Mouse (Mus musculus) natural killer cell, adult 2 months (primary cell): Measurements from ENCODE around the gene Dynlrb1.
A peak's percentile ranks its signal among the peaks of the same experiment; 100 is the strongest.

Experiments used
- DNase-seq, 2 experiments: peaks; one replicate each; pipeline ENCODE4 v3.0.0; 2022; ENCODE audit warnings: low spot score in 2 of 2

The Dynlrb1 gene

DNA sequence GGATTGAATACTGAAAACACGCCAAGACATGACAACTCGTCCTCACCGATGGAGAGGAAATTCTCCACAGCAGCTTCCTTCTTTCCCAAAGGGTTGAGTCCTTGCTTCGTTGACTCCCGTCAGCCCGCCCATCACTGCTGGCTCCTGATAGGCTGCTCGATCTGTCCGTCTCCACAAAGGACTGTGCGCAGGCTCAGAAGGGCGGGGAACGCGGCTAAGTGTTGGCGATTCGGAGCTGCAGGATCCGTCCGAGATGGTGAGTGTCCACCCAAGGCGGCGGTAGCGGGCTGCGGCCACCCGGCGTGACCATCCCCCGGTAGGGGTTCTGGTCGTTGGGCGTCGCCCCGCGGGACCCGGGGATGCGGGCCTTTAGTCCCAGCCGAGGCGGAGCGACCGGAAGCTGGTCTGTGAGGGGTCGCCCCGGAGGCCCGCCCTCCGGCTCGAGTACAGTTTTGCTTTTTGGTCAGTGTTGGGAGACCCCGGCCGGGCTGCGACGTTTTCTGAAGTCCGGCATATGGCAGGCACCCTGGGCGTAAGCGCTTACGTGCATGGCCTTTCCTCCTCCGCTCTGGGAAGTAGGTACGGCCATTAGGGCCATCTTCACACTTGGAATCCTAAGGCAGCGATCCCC lies at the start of gene Dynlrb1:
Gene Dynlrb1, plus strand, starts transcription at position 172 of the 631 bp plus-strand sequence.
- DNase-seq: peak; percentile 91 to 92

GRCm38 (mm10) chr2:155207419-155207818 lies 28.9 kb upstream of the Dynlrb1 start:
- peak in 1 of 2 experiments; percentile 15 for DNase-seq

DNA sequence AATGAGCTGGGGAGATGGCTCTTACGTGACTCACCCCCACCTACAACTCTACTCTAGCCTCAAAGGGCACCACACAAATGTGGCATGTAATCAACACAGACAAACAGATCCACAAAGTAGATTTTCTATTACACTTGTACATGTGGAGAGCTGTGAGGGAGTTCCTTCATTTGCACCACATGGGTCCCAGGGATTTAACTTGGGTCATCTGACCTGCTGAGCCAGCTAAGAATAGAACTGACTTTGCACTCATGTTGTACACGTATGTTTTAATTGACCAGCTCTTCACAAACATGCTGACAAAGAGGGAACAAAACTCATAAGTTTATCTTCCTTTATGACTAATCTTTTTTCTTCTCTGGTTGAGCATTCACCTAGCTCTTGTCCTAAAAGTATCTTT lies 13.2 kb upstream of the Dynlrb1 start:
- DNase-seq: no peak

- DNase-seq: no peak
Observed at GRCm38 (mm10) chr2:155224721-155225120, 11.6 kb upstream of the Dynlrb1 start.

DNA sequence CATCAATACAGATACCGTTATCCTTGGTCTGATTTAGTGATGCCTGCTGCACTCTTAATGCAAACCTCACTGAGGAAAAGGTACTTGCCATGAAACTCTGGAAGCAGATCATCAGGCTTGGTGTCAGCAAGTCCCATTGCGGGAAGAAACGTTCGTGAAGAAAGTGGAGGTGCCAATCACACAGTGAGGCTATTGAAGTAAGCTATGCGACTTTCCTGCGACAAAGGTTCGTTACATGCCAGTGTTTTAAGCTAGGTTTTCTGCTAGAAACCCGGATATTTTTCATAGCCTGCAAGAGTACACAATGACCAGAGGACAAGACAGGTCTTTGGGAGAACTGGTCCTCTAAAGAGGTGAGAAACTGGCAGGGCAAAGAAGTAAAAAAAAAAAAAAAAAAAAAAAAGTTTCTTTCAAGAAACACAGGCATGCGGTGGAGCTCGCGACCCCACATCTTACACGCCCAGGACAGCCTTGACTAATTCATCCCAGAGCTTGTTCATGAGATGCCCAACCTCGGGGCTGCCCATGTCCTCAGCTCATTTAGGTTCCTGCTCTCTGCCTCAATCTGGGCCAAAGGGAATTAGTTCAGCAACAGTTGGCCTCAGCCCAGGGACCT lies 479 bp upstream of the Dynlrb1 start:
- no peak for DNase-seq

DNA sequence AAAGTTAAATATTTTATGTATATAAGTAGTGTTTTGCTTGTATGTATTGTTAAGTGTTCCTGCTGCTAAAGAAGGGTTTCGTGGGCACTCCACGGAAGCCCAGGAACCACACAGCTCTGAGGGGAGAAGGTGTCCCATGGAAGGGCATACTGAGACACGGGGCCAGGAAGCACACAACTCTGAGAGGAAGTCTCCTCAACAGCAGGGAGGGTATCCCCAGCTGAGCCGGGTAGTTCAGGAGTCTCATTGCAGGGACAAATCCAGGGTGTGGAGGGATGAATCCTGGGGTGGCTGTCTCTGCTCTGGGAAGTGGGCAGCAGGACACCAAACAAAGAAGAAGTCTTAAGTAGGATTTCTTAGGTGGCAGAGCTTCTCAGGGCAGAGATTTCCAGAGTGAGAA lies 943 bp downstream of the Dynlrb1 start:
- no peak for DNase-seq

DNA sequence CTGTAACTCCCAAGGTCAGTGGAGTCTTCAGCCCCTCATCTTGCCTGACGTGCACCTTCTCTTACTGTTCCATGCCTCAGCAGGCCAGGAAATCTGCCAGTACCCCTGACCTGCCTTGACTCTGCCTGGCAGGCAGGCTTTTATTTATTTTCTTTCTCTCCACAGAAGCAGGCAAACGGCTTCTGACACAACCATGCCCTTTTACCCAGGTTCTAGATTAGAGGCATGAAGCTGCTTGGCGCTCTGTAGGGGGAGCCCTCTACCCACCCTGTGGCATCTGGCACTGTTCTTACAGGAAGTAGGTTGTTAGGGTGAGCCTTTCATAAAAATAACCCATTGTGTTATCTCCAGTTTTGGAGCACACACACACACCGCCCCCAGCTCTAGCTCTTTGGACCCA lies 4.6 kb downstream of the Dynlrb1 start:
- DNase-seq: peak in 1 of 2 experiments; percentile 46

DNA sequence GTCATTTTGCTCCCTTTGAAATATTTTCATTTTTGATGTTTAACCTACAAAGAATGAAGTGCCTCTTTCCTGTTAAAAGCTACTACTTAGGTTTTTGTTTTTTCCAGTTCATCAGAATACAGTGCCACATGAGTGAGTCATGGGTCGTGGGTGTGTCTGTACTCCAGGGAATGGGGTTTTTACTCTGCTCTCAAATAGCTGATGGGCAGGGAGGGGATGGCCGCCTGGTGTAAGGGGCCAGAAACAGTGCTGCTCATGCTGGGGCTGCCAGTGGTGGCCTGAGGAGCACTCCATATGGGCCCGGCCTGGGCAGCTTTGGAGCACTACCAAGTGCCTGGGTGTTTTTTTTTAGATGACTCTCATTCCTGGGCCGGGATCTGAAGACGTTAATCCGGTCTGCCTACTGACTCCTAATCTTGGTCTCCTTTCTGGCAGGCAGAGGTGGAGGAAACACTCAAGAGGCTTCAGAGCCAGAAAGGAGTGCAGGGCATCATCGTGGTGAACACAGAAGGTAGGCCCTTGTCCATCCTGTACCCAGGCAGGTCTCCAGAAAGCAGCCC lies 6.0 kb downstream of the Dynlrb1 start:
- no peak for DNase-seq

DNA sequence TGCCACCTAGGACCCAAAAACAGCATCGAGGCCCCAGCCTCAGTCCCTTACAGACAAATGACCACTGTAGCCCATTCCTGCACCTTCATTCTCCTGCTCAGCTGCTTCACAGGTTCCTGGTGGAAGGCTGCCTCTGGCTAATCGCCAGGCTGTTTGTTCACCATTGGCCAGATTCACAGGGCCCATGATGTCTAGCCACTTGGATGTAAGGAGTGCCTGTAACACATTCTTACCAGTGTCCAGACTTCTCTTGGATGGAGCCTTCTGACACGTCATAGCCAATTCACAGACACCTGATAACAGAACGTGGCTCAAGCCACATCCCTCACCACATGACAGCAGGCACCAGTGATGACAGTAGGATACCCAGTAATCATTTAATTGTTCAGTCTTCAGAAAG lies 9.9 kb downstream of the Dynlrb1 start:
- no peak for DNase-seq

DNA sequence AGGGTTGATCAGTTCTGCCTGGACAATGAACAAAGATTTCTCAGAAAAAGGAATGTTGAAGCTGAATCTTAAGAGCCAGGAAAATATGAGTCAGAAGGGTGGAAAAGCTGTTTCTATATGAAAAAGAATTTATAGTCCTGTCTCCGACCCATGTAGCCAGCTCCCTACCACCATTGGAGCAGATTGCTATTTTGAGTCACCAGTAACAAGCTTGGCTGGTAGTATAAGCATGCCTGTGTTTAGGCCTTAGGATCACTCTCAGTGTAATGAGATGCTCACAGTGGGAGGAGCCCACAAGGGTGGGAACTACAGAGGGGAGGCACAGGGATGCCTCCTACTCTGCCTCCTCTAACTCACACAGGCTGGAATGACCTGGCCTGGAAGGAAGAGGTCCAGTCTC lies 11.9 kb downstream of the Dynlrb1 start:
- DNase-seq: no peak

DNA sequence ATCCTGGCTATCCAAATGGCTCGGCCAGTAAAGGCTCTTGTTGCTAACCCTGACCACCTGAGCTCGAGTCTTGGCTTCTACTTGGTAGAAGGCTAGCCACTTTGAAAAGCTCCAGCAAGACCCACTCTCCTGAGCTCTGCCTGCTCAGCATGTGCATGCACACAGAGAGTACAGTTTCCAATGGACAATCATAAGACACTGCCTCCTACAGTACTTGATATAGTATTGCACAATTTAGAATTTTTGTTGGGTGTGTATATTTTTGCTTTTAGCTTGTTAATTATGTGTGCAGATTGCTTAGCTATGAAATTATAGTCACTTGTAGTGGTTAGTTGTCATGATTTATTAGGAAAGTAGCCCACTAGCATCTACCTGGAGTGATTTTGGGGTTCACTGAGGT lies 12.4 kb downstream of the Dynlrb1 start:
- DNase-seq: no peak

- DNase-seq: no peak
Observed at GRCm38 (mm10) chr2:155249588-155249987, 13.3 kb downstream of the Dynlrb1 start.

GRCm38 (mm10) chr2:155265526-155265925 lies 29.2 kb downstream of the Dynlrb1 start:
- DNase-seq: no peak

DNA sequence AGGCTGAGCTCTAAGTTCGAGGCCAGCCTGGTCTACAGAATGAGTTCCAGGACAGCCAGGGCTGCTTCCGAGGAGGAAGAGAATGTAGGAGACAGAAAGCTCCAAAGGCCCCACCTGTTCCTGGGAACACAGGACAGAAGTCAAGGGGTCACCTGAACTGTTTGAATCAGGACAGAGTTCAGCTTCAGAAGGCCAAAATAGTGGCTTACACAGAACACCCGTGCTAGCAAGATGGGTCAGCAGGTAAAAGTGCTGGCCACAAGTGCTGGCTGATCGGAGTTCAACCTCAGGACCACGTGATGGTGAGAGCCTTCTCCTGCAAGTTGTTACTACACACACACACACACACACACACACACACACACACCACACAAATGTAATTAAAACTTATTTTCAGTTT lies 30.6 kb downstream of the Dynlrb1 start:
- no peak for DNase-seq

DNA sequence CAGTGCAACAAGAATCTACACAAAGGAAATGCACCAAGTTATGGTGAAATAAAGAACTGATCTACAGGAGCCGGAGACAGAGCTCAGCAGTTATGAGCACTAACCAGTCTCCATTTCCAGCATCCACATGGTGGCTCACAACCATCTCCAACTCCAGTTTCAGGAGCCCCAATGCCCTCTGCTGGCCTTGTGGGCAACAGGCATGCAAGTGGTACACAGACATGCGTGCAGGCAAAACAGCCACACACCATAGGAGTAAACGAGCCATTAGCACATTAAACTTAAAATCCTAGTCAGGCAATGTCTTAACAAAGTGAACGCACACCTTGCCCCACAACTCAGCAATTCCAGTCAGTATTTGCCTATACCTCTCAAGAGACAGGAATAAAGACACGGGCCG lies 35.6 kb downstream of the Dynlrb1 start:
- DNase-seq: no peak

DNA sequence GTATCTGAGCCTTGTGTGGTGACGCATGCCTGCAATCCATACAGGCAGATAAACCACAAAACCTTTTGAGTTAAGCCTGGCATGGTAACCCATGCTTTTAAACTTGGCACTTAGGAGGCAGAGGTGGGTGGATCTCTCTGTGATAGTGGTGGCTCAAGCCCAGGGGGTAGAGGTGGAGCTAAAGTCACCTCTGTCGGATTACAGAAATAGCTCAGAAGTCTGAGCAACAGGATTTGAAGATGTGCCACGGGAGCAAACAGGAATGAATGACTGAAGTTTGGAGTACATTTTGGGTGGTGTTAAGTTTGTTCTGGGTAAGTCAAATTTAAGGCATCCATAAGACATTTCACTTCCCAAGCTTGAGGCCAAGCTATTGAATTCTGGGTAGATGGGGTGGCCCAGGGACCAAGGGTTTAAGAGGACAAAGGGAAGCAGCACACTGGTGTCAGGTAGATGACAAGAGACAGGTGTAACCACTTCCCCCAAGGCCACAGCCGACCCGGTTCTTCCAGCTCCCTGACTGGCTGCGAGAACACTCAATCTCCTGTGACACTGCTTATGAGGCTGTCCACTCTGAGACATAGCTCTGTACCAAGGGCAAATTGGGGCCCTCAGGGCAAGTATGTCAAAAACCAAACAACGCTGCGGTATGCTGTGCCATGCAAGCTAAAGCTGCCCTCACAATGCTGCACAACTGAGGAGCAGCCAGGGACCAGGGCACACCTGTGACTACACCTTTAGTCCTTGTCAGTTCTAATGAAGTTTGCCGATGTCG lies 36.2 kb downstream of the Dynlrb1 start:
- DNase-seq: no peak

- DNase-seq: no peak
Observed at GRCm38 (mm10) chr2:155273603-155274002, 37.3 kb downstream of the Dynlrb1 start.

DNA sequence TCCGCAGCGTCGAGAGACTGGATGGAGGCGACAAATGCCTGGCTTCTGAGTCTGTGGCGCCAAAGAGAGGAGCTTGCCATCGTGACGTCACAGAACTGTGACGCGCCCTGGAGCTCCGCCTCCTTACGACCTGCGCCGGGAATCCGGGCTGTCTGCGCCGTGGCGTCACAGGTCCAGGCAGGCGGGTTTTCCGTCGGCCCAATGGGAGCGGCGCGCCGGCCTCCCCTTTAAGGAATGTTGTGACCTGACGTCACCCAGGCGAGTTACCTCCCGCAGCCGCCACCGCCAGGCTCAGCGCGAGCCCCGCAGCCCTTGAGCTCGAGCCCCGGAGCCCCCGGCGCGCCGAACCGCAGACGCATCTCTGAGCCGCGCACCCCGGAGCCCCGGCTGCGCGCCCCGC lies 39.9 kb downstream of the Dynlrb1 start, which contains the start of gene Map1lc3a:
Gene Map1lc3a, plus strand, starts transcription at position 103 of the 400 bp plus-strand sequence.
- peak; percentile 96 to 97 for DNase-seq

GRCm38 (mm10) chr2:155276621-155277175 lies 40.4 kb downstream of the Dynlrb1 start:
- DNase-seq: peak; percentile 57 to 64

DNA sequence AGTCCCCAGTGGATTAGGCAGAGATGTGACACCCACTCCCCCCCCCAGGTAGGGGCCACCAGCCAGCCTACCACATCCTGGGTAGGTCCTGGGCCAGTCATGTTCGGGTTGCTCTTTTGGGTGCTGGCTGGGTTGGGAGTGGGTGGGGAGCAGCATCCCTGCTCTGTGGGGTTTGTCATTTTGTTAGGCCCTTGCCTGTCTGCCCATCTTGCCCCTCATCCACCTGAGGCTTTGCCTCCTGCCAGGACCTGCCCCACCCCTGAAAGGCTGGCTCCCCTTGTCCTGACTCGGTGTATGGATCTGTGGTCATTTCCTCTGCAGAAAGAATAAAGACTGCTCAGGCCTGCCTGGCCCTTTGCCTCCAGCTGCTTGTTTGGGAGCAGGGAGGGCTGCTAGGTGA lies 41.4 kb downstream of the Dynlrb1 start:
- no peak for DNase-seq

GRCm38 (mm10) chr2:155278361-155278760 lies 42.0 kb downstream of the Dynlrb1 start:
- no peak for DNase-seq

DNA sequence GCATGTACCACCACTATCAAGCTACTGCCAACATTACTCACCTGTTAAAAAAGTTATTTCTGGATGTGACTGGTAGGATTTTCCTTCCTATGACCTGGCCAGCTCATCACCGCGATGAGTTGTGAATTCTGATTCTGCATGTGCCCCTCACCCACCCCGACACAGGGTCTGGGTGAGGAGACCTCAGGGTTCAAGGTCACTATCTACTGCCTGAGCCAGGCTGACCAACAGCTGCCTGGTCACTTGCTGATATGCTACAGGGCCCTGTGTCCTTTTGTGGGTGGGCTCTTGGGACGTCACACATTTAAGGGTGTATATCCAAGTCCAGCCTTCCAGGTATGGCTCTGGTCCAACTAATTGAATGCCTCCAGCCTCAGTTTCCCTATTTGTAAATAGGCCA lies 42.8 kb downstream of the Dynlrb1 start:
- DNase-seq: no peak
